Mouse (Mus musculus): ENCODE results near the gene Dhrs7. TPM values are rescaled to one million over a fixed set of nuclear protein-coding genes. Genes with fewer than 3 reads are reported as not detected.

Dhrs7 gene
- polyA plus RNA-seq, 1 experiment from 2014 or later: 10.2 TPM

GRCm38 (mm10) chr12:72648921-72649320 is 15.8 kb downstream of the Dhrs7 start:
- H3K27ac ChIP-seq (replicated peaks): no peak overlapping the region
- 96% methylated on average over 14 of the region's 14 CpGs for WGBS
- H3K27me3 ChIP-seq: no peaks in the 10 kb centered on the region
- no peak overlapping the region for H3K4me3 ChIP-seq
- no peak overlapping the region for H3K4me2 ChIP-seq (replicated peaks)
- H3K9me3 ChIP-seq: no peaks in the 10 kb centered on the region
- H3K9ac ChIP-seq (replicated peaks): no peak overlapping the region
- ATAC-seq (replicated peaks): no peak
- no peaks in the 10 kb centered on the region for H3K36me3 ChIP-seq
- no peaks in the 10 kb centered on the region for H3K4me1 ChIP-seq

GRCm38 (mm10) chr12:72638025-72638424 is 26.7 kb downstream of the Dhrs7 start:
- no peak overlapping the region for H3K27ac ChIP-seq (replicated peaks)
- H3K27me3 ChIP-seq: no peaks in the 10 kb centered on the region
- H3K36me3 ChIP-seq: no peaks in the 10 kb centered on the region
- ATAC-seq (replicated peaks): no peak
- no peak overlapping the region for H3K4me2 ChIP-seq (replicated peaks)
- WGBS: 87% methylated on average over 3 of the region's 3 CpGs
- H3K4me3 ChIP-seq: no peak overlapping the region
- H3K9ac ChIP-seq (replicated peaks): no peak overlapping the region
- no peaks in the 10 kb centered on the region; the same call in 1 of the 2 replicates for H3K9me3 ChIP-seq
- no peaks in the 10 kb centered on the region for H3K4me1 ChIP-seq

- no peak overlapping the region for H3K4me2 ChIP-seq (replicated peaks)
- H3K9ac ChIP-seq (replicated peaks): no peak overlapping the region
- no peaks in the 10 kb centered on the region for H3K27me3 ChIP-seq
- no peak overlapping the region for H3K27ac ChIP-seq (replicated peaks)
- no peaks in the 10 kb centered on the region for H3K4me1 ChIP-seq
- H3K4me3 ChIP-seq: no peak overlapping the region
- H3K36me3 ChIP-seq: no peaks in the 10 kb centered on the region
- 92% methylated on average over 7 of the region's 7 CpGs for WGBS
- no peak for ATAC-seq (replicated peaks)
- H3K9me3 ChIP-seq: no peaks in the 10 kb centered on the region
These were observed 36.0 kb downstream of the Dhrs7 start for GRCm38 (mm10) chr12:72628751-72629150.

- no peaks in the 10 kb centered on the region for H3K36me3 ChIP-seq
- no peak for ATAC-seq (replicated peaks)
- no peak overlapping the region for H3K27ac ChIP-seq (replicated peaks)
- no peaks in the 10 kb centered on the region for H3K9me3 ChIP-seq
- no peak overlapping the region for H3K9ac ChIP-seq (replicated peaks)
- no peak overlapping the region for H3K4me2 ChIP-seq (replicated peaks)
- WGBS: 87% methylated on average over 5 of the region's 5 CpGs
- no peak overlapping the region for H3K4me3 ChIP-seq
- no peaks in the 10 kb centered on the region for H3K27me3 ChIP-seq
- no peaks in the 10 kb centered on the region for H3K4me1 ChIP-seq
These were observed 41.7 kb downstream of the Dhrs7 start for GRCm38 (mm10) chr12:72622853-72623496.

GRCm38 (mm10) chr12:72621441-72621840 is 43.3 kb downstream of the Dhrs7 start:
- Histone ChIP-seq H3K4me1 (no peaks in the 10 kb centered on the region), H3K27me3 (no peaks in the 10 kb centered on the region), H3K27ac (replicated peaks) (no peak overlapping the region), H3K36me3 (no peaks in the 10 kb centered on the region), H3K9me3 (no peaks in the 10 kb centered on the region), H3K4me3 (no peak overlapping the region), H3K9ac (replicated peaks) (no peak overlapping the region), H3K4me2 (replicated peaks) (no peak overlapping the region)
- WGBS: 93% methylated on average over 1 of the region's 1 CpGs
- no peak for ATAC-seq (replicated peaks)

GRCm38 (mm10) chr12:72620856-72621255 is 43.9 kb downstream of the Dhrs7 start:
- H3K9me3 ChIP-seq: no peaks in the 10 kb centered on the region
- no peaks in the 10 kb centered on the region for H3K36me3 ChIP-seq
- no peak overlapping the region for H3K27ac ChIP-seq (replicated peaks)
- H3K4me3 ChIP-seq: no peak overlapping the region
- H3K27me3 ChIP-seq: no peaks in the 10 kb centered on the region
- WGBS: 92% methylated on average over 7 of the region's 7 CpGs
- no peak overlapping the region for H3K9ac ChIP-seq (replicated peaks)
- no peak overlapping the region for H3K4me2 ChIP-seq (replicated peaks)
- H3K4me1 ChIP-seq: no peaks in the 10 kb centered on the region
- no peak for ATAC-seq (replicated peaks)

- WGBS: 91% methylated on average over 3 of the region's 3 CpGs
- Histone ChIP-seq H3K36me3 (no peaks in the 10 kb centered on the region), H3K27ac (replicated peaks) (no peak overlapping the region), H3K9me3 (no peaks in the 10 kb centered on the region), H3K4me3 (no peak overlapping the region), H3K4me2 (replicated peaks) (no peak overlapping the region), H3K27me3 (no peaks in the 10 kb centered on the region), H3K4me1 (no peaks in the 10 kb centered on the region), H3K9ac (replicated peaks) (no peak overlapping the region)
- ATAC-seq (replicated peaks): no peak
These were observed 52.7 kb downstream of the Dhrs7 start for GRCm38 (mm10) chr12:72612053-72612452.

Other genes with a start within 250 kb of the Dhrs7 start
- gene Lrrc9, start 223.0 kb downstream of the Dhrs7 start, polyA plus RNA-seq (2015; fragmentation: Nextera tagmentation; extraction: Ambion mirVana): 3.3 and 3.9 TPM in 2 replicates
- gene Pcnx4, start 128.5 kb downstream of the Dhrs7 start, polyA plus RNA-seq (2015; fragmentation: Nextera tagmentation; extraction: Ambion mirVana): 20.8 and 21.6 TPM in 2 replicates
- not detected in 2 replicates for gene Gm4756, start 15.2 kb downstream of the Dhrs7 start, polyA plus RNA-seq (2015; fragmentation: Nextera tagmentation; extraction: Ambion mirVana)
- 55.2 and 66.9 TPM in 2 replicates for gene Ppm1a, start 92.5 kb upstream of the Dhrs7 start, polyA plus RNA-seq (2015; fragmentation: Nextera tagmentation; extraction: Ambion mirVana)